ENCODE assay signal across 8 mouse cellular contexts in the genomic region with DNA sequence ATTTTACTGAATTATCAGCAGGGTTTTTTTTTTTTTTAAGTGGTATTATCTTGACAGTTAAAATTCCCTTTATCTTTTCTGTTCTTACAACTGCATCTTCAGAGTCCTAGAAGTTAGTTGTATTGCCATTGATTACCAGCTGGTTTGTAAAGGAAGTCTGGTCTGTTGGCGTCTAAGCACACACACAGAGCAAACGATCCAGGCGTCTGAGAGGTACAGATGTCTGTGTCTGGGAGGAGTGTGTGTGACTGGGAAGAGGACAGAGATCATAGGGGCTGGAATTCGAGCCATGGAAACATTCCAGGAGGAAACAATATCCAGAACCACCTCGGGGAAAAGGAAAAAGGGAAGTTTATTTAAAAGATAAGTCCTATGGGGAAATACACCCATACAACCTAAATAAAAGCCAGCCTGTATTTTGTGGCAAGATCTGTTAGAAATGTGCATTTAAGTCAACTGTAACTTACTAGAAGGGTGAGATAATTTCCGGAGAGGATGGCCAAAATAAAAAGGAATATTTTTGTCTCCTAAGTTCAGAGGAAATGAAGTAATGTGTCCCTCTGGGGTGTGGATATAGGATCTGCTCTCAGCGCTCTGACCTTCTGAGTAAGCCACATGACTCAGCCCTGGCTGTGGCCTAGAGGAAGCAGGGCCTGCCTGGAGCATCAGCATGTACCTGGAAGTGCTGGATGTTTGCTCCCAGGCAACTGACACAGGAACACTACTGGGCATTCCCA.
DNase-seq lines count a peak whose midpoint lies in the region; ATAC-seq lines count a peak whose summit lies in the region.

No protein-coding gene starts in this region.

- ATAC-seq in embryonic facial prominence, embryonic 15.5 days (ENCODE audit: insufficient number of reproducible peaks, low FRiP score, low TSS enrichment, low read depth), result peak; percentile 81
- peak; percentile 72 for ATAC-seq in intestine, embryonic 15.5 days
- ATAC-seq in lung, embryonic 15.5 days (ENCODE audit: borderline replicate concordance, extremely low read depth, low FRiP score, low TSS enrichment), result peak; percentile 67; the same call in 1 of the 2 replicates
- no peak for ATAC-seq in hindbrain, embryonic 14.5 days (ENCODE audit: low FRiP score)
- no peak for ATAC-seq in activated CD4-positive, CD25-positive, alpha-beta regulatory T cell, adult 4 months

- no peaks in the 10 kb centered on the region; the same call in 1 of the 2 replicates for H3K36me3 ChIP-seq in embryonic facial prominence, embryonic 15.5 days
- peaks cover 9% of the 10 kb centered on the region; the same call in 1 of the 2 replicates for H3K36me3 ChIP-seq in intestine, embryonic 15.5 days
- no peaks in the 10 kb centered on the region for H3K36me3 ChIP-seq in lung, embryonic 15.5 days
- H3K36me3 ChIP-seq in hindbrain, embryonic 14.5 days (replicated peaks; ENCODE audit: control insufficient read depth, insufficient read depth), result 0 out of 2 replicates have a peak, but pooled peaks cover 5% of the 10 kb centered on the region

- WGBS in embryonic facial prominence, embryonic 15.5 days, result 9% methylated on average over 7 of the region's 7 CpGs
- 19% methylated on average over 7 of the region's 7 CpGs for WGBS in intestine, embryonic 15.5 days
- 13% methylated on average over 7 of the region's 7 CpGs for WGBS in lung, embryonic 15.5 days
- WGBS in hindbrain, embryonic 14.5 days, result 57% methylated on average over 7 of the region's 7 CpGs

- H3K27me3 ChIP-seq in embryonic facial prominence, embryonic 15.5 days, result no peaks in the 10 kb centered on the region
- no peaks in the 10 kb centered on the region for H3K27me3 ChIP-seq in intestine, embryonic 15.5 days (replicated peaks)
- no peaks in the 10 kb centered on the region for H3K27me3 ChIP-seq in lung, embryonic 15.5 days
- H3K27me3 ChIP-seq in hindbrain, embryonic 14.5 days (ENCODE audit: control insufficient read depth, insufficient read depth, low read length), result no peaks in the 10 kb centered on the region

- no peaks in the 10 kb centered on the region for H3K9me3 ChIP-seq in embryonic facial prominence, embryonic 15.5 days (replicated peaks)
- no peaks in the 10 kb centered on the region for H3K9me3 ChIP-seq in intestine, embryonic 15.5 days
- H3K9me3 ChIP-seq in lung, embryonic 15.5 days, result no peaks in the 10 kb centered on the region
- no peaks in the 10 kb centered on the region for H3K9me3 ChIP-seq in hindbrain, embryonic 14.5 days (ENCODE audit: control insufficient read depth, low read length)

- peak overlapping the region; percentile 63; the same call in 1 of the 2 replicates for H3K27ac ChIP-seq in embryonic facial prominence, embryonic 15.5 days (replicated peaks)
- 0 out of 2 replicates have a peak overlapping the region, but pooled peaks have one; percentile 0 for H3K27ac ChIP-seq in intestine, embryonic 15.5 days
- peak overlapping the region; percentile 56 for H3K27ac ChIP-seq in lung, embryonic 15.5 days
- no peak overlapping the region for H3K27ac ChIP-seq in hindbrain, embryonic 14.5 days

- H3K4me3 ChIP-seq in embryonic facial prominence, embryonic 15.5 days (replicated peaks), result no peak overlapping the region
- H3K4me3 ChIP-seq in intestine, embryonic 15.5 days (replicated peaks), result no peak overlapping the region
- no peak overlapping the region for H3K4me3 ChIP-seq in lung, embryonic 15.5 days
- H3K4me3 ChIP-seq in hindbrain, embryonic 14.5 days (replicated peaks; ENCODE audit: low read length), result no peak overlapping the region

- no peaks in the 10 kb centered on the region for H3K4me1 ChIP-seq in embryonic facial prominence, embryonic 15.5 days
- H3K4me1 ChIP-seq in intestine, embryonic 15.5 days (replicated peaks), result peaks cover 3% of the 10 kb centered on the region; the same call in 1 of the 2 replicates
- H3K4me1 ChIP-seq in lung, embryonic 15.5 days, result peaks cover 3% of the 10 kb centered on the region; the same call in 1 of the 2 replicates
- H3K4me1 ChIP-seq in hindbrain, embryonic 14.5 days (replicated peaks; ENCODE audit: control insufficient read depth, insufficient read depth, low read length), result no peaks in the 10 kb centered on the region

- DNase-seq in adrenal gland, adult 2 months, result peak; percentile 49
- no peak for DNase-seq in adrenal gland, postnatal 4 days (ENCODE audit: low spot score in 2 of 2)
- no peak for DNase-seq in hindbrain, embryonic 14.5 days (ENCODE audit: low spot score)
- DNase-seq in left cerebral cortex, adult 8-10 months (ENCODE audit: low spot score in 2 of 2), result no peak

- H3K4me2 ChIP-seq in embryonic facial prominence, embryonic 15.5 days (replicated peaks), result no peak overlapping the region
- no peak overlapping the region for H3K4me2 ChIP-seq in intestine, embryonic 15.5 days (replicated peaks)
- H3K4me2 ChIP-seq in lung, embryonic 15.5 days, result no peak overlapping the region
- no peak overlapping the region for H3K4me2 ChIP-seq in hindbrain, embryonic 14.5 days (replicated peaks)

- no peak overlapping the region for H3K9ac ChIP-seq in embryonic facial prominence, embryonic 15.5 days
- H3K9ac ChIP-seq in intestine, embryonic 15.5 days, result no peak overlapping the region
- H3K9ac ChIP-seq in lung, embryonic 15.5 days, result no peak overlapping the region
- H3K9ac ChIP-seq in hindbrain, embryonic 14.5 days, result no peak overlapping the region

Comparison
In these comparisons a context has a peak if more than half of its experiments do, and no peak if none do; other contexts are left out.
1. ATAC-seq: peak in embryonic facial prominence, embryonic 15.5 days (single experiment), intestine, embryonic 15.5 days (single experiment) and lung, embryonic 15.5 days (single experiment); none in hindbrain, embryonic 14.5 days (single experiment) and activated CD4-positive, CD25-positive, alpha-beta regulatory T cell, adult 4 months (single experiment).